Mouse (Mus musculus) myocyte (in vitro differentiated cells): ENCODE results near the gene Fam83b.

Experiments
- MAX ChIP-seq: IDR thresholded peaks from one replicate; pipeline ENCODE4 v1.6.1; 2011; ENCODE audit warnings: low read depth, mild to moderate bottlenecking, control low read depth
- MYOD1 ChIP-seq, 3 experiments: IDR thresholded peaks; one replicate each; pipeline ENCODE4 v1.6.1; 2011; ENCODE audit warnings: control low read depth in 2 of 3, low read depth in 2 of 3, mild to moderate bottlenecking in 2 of 3, moderate library complexity in 1 of 3; ENCODE audit not compliant: insufficient read length in 2 of 3, control insufficient read depth in 1 of 3
- POLR2A ChIP-seq: IDR thresholded peaks from one replicate; pipeline ENCODE4 v1.6.1; 2011; ENCODE audit warnings: low read depth, mild to moderate bottlenecking, control low read depth, moderate library complexity; ENCODE audit not compliant: insufficient read length
- POLR2AphosphoS2 ChIP-seq: IDR thresholded peaks from one replicate; pipeline ENCODE4 v1.6.1; 2011; ENCODE audit warnings: low read depth, control low read depth; ENCODE audit not compliant: insufficient read length
- SRF ChIP-seq: IDR thresholded peaks from one replicate; pipeline ENCODE4 v1.6.1; 2011; ENCODE audit warnings: low read depth; ENCODE audit not compliant: control insufficient read depth, insufficient read length
- TCF12 ChIP-seq: IDR thresholded peaks from one replicate; pipeline ENCODE4 v1.6.1; 2011; ENCODE audit warnings: mild to moderate bottlenecking, control low read depth; ENCODE audit not compliant: poor library complexity, insufficient read depth, severe bottlenecking
- USF1 ChIP-seq: IDR thresholded peaks from one replicate; pipeline ENCODE4 v1.6.1; 2011; ENCODE audit warnings: low read depth, mild to moderate bottlenecking, control low read depth, moderate library complexity

- TF ChIP-seq POLR2A: no peak
- no peak for TF ChIP-seq MAX
- no peak for TF ChIP-seq TCF12
- TF ChIP-seq MYOD1 (IDR thresholded peaks at IDR 0.05; ENCODE audit: control insufficient read depth in 1 of 3, insufficient read length in 2 of 3, low read depth in 2 of 3): no peak
- no peak for TF ChIP-seq POLR2AphosphoS2
- TF ChIP-seq USF1: no peak
- no peak for TF ChIP-seq SRF
Observed at GRCm38 (mm10) chr9:76540684-76541083, 26.2 kb downstream of the Fam83b start.
